Mouse (Mus musculus) heart, adult 9 months (tissue): ENCODE data around the gene Npb.
"Not testable (repeated sequence)": the region's sequence is repeated elsewhere in the genome, so short reads cannot be mapped to it uniquely, and the experiment has no call there.

Source experiments
- DNase-seq, 2 experiments: peaks; one replicate each; pipeline ENCODE4 v3.0.0; 2022; ENCODE audit warnings: low spot score in 2 of 2

Npb gene

DNA sequence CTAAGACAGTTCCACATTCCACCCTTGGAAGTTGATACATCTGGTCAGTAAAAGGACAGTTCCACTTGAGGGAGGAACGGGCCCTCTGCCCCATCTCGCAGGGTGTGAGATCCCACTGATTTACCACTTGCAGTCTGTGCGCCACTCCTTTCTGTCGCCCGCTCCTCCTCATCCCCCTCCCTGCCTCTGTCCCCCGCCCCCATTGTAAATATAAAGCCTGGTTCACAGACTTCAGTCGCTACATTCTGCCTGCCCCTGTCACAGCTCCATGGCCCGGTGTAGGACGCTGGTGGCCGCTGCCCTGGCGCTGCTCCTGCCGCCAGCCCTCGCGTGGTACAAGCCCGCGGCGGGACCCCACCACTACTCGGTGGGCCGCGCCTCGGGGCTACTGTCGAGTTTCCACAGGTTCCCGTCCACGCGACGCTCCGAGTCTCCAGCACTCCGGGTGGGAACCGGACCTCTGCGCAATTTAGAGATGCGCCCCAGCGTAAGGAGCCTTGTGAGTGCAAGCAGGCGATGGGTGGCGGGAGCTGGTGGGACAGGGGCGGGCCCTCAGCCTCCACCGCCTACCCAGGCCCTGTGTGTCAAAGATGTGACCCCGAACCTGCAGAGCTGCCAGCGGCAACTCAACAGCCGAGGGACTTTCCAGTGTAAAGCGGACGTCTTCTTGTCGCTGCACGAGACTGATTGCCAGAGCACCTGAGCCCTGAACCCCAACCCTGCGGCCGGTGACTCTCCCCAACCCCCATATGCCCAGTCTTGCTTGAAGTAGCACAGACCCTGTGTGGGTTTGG lies at the start of gene Npb:
Gene Npb, plus strand, starts transcription at position 237 of the 794 bp plus-strand sequence.
- DNase-seq, result no peak

- not testable (repeated sequence) for DNase-seq
These were observed 49.4 kb upstream of the Npb start for GRCm38 (mm10) chr11:120558843-120559242.

DNA sequence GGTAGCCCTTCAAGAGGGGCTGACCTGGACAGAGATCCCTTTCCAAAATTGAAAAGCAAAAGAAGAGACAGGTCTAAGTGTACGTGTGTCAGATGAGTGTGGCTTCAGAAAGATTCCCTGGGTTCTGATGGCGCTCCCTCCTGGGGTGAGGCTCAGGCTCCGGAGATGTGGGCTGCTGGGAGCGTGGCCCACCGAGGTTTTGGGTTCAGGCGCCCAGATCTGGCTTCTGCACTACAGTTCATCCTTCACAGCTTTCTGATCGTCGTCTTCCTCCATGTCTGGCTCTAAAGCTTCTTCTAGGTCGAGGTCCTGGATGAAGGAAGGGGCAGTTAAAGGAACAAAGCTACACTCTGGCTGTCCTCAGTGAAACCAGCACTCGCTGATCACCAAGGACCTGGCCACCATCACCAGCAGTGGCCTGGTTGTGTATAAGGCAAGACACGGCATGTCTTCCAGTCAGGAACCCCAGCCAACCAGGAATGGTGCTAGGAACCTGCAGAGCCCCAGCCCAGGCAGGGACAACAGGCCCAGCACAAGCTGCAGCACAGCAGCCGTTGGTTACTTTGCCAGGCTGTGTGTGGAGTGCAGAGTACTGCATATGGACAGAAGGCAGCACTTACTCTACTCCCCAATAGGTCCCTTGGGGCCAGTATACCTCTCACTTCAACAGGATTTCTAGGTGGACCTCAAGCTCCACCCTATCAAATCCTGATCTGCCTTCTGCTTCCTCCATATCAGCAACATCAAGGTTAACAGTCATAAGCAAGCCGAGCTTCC lies 47.1 kb upstream of the Npb start:
- DNase-seq, result no peak

GRCm38 (mm10) chr11:120562949-120563348 lies 45.3 kb upstream of the Npb start:
- no peak for DNase-seq

GRCm38 (mm10) chr11:120565114-120565513 lies 43.2 kb upstream of the Npb start:
- DNase-seq, result no peak

DNA sequence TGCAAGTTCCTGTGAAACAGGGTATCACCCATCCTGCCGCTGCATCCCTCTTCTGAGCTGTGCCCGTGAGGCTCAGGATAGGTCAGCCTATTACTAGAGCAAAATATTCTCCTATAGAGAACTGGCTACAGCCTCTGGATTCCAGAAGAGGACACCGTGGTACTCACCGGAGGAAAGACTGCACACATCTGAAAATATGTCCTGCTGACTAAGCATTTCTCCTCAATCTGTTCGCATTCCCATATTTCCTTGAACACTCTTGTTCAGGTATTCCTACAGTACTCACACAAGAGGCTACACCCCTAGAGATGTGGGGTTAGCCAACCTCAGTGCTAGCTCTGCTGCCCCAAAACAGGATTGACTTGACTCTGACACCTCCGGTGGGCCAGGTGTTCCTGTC lies 40.0 kb upstream of the Npb start:
- DNase-seq, result no peak

- no peak for DNase-seq
These were observed 37.2 kb upstream of the Npb start for GRCm38 (mm10) chr11:120571122-120571521.

DNA sequence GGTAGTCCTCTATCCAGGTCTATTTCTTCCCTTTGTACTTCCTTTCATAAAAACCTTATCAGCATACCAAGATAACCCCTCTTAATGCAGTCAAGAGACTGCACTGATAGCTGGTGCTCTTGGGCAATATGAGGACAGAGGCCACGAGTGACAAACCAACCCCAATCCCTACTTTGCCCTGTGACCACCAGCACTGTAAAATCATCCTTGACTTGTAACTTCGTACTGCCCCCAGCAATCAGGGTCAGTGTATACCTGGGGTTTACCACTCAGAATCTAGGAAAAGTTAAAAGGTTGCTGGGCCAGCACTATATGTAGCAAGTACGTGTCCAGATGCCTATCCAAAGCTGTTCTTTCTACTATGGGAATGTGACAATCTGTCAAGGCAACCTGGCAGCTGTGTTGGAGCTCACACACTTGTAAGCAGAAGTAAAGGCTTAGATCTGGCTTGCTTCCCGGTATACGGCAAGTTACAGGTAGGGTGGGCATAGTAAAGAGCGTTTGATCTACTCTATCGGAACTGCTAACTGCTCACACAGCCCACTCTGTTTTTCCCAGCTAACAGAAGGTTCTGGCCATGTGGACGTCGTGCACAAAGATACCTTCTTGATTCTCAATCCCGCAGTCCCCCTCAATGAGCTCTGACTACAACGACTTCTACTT lies 36.4 kb upstream of the Npb start:
- no peak for DNase-seq

- DNase-seq, result no peak
These were observed 35.9 kb upstream of the Npb start for GRCm38 (mm10) chr11:120572417-120572751.

DNA sequence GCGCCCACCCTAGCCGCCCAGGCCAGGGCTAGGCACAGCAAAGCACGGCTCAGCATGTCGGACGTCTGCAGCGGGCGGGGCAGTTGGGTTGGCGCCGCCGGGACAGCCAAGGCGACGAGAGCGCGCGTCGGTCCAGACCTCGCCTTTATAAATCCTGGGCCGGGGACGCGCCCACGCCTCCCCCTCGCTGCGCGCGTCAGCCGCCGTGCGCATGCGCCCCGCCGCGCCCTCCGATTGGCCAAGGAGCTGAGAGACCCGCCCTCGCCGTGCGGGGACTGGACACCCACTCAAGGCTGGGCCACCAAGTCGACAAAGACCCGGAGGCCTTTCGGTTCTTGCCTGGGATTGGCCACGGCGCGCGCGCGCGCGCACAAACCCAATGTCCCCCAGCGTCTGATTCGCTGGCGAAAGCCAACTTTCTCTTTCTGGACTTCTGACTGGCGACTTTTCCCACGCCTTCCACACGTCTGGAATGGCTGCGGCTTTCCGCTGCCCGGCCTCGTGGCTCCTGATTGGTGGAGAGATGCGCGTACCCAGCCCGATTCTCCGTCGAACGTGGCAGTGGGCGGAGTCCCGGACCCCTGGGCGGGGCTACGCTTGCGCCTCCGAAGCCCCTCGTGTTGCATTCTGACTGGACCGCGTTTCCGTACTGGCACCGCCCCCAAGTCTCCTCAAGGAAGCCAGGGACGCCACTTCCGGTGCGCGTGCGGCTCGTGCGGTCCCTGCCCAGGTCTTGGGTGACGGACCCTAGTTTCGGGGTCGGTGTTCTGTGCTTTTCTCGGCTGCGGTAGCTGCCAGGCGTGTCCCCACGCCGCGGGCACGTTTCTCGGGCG lies 35.3 kb upstream of the Npb start, which contains the start of gene P4hb:
Gene P4hb, minus strand, starts transcription at position 502 of the 833 bp plus-strand sequence.
- DNase-seq, result peak; percentile 100

- no peak for DNase-seq
These were observed 34.5 kb upstream of the Npb start for GRCm38 (mm10) chr11:120573585-120574277.

DNA sequence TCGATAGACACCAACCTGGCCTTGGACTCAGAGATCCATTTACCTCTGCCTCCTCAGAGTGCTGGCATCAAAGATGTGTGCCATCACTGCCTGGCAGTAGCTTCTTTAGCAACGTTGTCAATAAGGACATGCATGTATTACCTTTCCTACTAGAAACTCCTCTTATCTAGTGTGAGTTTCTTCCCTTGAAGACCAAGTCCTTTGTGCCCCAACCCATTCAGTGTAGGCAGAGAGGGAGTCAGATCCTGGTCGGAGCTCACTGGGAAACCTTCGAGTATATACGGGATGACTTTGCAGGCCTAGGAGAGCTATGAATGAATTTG lies 34.0 kb upstream of the Npb start:
- no peak for DNase-seq

DNA sequence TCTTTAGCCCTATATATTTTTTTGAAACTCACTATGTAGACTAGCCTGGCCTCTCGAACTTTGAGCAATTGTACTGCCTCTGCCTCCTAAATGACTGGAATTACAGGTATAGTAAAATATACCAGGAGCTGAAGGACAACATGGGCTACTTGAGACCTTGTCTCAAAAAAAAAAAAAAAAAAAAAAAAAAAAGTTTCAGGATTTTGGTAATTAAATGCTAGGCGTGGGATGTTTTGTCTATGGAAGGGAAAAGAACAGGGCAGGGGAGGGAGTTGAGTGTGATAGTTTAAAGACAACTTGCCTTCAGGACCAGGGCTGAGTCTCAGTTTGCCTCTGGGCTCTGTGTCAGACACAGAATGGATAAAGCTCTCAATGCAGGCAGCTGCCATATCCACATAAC lies 33.2 kb upstream of the Npb start:
- DNase-seq, result no peak

DNA sequence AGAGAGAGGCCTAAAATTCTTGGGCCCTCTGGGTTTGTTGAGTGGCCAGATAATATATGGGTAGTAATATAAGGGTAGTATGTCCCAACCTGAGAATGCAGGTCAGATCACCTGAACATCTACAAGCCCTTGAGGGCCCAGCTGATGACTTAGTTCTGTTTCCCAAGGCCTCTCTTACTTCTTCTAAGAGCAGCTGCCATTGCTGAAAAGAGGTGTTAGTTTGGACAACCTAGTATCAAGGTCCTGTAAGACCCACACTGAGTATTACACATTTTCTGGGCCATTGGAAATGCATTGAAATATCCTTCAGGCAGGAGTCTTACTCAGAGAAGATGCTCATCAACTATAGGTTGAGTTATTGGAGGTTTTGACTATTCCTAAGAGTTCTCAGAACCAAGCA lies 32.3 kb upstream of the Npb start:
- no peak for DNase-seq

- DNase-seq, result no peak
These were observed 31.8 kb upstream of the Npb start for GRCm38 (mm10) chr11:120576365-120576981.

- no peak for DNase-seq
These were observed 30.9 kb upstream of the Npb start for GRCm38 (mm10) chr11:120577211-120578023.

GRCm38 (mm10) chr11:120578024-120578693 lies 30.1 kb upstream of the Npb start:
- no peak for DNase-seq

- DNase-seq, result no peak
These were observed 29.5 kb upstream of the Npb start for GRCm38 (mm10) chr11:120578694-120579243.
